Mouse (Mus musculus) duodenum, adult 2 months (tissue): Measurements from ENCODE around the gene Rbm8a. TPM values are rescaled to one million over a fixed set of nuclear protein-coding genes. Genes with fewer than 3 reads are reported as not detected.

Experiments used
- polyA plus RNA-seq: library from polyadenylated mRNA; depleted of rRNA; stranded (reverse); fragments of >200 nt; gene quantifications from 2 replicates; pipeline ENCODE4 v1.2.3, GENCODE M21; 2012; ENCODE audit warnings: low replicate concordance; rRNA removed

Rbm8a gene
- 2.2 and 2.3 TPM in 2 replicates for polyA plus RNA-seq

DNA sequence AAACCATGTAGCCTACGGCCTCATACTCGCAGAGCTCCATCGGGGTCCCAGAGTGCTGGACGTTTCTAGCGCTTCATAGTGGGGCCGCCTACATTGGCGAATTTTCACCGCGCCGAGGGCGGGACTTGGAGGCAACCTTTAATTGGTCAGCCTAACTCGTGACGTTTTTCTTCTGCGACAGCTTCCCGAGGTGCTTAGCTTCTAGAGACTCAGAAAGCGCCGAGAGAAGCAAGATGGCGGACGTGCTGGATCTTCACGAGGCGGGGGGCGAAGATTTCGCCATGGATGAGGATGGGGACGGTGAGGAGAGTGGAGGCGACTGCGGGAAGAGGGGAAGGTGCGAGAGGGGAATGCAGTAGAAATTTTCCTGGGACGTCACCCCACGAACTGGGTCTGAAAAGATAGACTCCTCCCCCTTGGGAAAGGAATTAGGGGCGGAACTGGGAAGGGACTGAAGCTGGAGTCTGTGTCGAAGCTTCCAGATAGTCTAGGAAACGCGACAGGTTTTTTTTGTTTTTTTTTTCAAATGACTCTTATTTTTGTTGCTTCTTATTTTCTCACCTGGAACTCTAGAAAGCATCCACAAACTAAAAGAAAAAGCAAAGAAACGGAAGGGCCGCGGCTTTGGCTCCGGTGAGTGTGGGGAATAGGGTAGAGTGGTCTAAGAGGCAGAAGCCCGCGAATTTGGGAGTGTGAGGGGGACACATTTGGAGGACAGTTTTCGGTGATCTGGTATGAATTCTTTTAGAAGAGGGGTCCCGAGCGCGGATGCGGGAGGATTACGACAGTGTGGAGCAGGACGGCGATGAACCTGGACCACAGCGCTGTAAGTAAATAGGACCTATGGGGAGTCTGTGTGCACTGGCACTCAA is at the start of gene Rbm8a:
TSS of gene Rbm8a (plus strand) at position 205 of the 872 bp plus-strand sequence.

DNA sequence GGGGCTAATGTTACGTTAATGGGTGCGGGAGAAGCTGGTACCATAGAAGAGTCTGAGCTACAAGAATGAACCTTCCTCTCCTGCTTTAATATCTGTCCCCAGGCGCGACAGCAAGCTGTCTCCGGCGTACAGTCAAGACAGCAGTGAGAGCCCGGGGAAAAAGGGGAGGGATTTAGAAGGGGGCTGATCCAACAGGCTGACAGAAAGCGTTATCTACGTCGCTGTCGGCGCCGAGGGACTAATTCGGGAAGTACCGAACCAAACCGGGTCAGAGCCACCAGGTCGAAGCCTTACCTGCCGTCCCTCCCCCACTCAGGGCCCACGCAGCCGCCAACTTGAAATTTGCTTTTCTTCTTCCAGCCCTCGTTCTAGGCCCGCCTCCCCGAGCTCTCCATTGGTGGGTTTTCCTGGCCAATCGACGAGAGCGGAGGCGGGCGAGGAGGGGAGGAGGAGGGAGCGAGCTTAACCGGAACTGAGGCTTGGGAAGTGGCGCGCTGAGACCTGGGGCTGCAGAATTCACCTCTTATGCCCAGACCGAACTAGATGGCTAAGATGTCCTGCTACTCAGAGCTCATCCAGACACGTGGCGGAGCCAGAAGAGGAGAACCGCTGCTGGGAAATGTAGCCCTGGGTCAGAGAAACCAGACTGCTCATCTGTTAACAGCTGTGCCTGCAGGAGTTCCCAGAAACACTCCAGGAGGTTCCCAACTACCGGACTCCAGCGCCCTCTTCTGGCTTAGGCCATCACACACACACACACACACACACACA is 35.8 kb upstream of the Rbm8a start, which contains the start of gene Polr3gl:
TSS of gene Polr3gl (minus strand) at position 392 of the 771 bp plus-strand sequence.

DNA sequence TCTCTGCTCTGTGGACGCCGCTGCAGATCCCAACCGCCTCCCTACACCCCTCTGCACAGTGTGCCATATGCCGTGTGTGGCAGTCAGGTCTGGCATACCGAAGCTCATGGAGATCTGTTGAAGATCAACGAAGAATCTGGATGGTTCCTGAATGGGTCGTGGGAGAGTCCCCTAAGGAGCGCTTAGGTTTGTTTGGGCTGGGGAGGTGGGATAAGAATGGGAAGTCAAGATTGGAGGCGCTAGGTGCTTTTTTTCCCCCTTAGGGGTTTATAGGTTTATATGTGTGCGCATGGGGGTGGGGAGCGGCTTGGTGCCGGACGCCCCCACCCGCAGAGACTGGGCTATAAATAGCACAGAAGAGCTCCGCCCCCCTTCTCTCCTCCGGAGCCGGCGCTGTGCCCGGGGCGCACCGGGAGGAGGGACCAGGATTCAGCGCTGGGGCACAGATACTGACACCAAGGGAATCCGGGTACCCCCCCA is 33.5 kb upstream of the Rbm8a start, which contains the start of gene Ankrd34a:
TSS of gene Ankrd34a (plus strand) at position 409 of the 480 bp plus-strand sequence.

DNA sequence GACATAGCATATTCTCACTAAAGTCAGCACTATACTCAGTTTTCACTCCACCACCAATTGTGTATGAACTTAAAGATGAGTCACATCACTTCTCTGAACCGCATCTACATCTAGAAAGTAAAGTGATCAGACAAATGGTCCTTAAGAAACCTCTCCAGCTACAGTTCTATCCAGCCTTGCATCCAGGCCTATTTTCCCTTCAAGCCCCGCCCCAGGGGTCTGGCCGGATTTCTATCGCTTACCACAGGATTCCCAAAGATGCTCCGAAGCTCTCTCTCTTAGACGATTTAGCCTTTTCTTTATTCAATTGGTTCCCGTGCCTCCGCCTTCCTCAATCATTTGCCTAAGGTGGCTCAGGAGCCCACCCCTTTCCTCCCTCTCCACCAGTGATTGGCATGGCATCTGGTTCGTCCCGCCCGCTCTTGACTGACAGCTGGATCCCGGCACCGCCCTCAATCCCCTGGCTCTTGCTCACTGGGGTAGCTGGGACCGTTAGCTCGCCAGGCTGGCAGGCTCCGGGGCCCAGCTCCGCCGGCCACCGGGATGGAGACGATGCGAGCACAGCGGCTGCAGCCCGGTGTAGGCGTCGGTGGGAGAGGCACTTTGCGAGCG is 29.0 kb upstream of the Rbm8a start, which contains the start of gene Lix1l:
TSS of gene Lix1l (plus strand) at position 511 of the 612 bp plus-strand sequence.

DNA sequence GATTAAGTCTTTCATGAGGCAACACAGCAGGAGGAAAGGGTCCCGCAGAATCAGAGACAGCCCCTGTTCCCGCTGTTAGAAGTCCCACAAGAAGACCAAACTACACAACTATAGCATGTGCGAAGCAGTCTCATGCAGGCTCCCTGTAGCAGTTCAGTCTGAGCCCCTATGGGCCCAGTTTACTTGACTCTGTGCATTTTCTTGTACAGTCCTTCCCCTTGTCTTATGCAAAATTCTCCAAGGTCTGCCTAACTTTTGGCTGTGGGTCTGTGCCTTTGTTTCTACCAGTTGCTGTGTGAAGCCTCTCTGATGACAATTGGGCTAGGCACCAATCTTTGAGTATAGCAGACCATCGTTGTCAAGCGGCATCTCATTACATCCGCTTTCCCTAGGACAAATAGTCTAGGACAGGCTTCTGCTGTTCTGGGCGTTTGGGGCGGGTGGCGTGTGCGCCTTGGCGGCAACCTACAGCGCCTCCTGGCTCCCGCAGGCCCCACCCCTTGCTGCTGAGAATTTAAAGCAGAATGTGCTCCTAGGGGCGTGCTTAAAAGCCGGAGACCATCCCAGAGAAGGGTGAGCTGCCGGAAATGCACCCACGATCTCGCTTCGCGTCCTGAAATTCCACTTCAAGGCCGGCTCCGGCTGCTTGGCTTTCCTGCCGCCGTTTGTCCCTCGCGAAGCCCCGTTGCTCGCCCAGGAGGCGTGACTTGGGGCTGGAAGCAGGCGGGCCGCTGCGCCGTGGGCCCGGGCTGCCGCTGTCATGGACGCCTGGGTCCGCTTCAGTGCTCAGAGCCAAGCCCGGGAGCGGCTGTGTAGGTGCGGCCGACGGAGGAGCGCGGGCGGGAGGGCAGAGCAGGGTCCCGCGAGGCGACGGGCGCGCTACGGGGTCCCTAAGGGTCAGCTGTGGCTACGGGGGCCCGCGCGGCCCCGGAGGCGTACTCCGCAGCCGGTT is 5.5 kb downstream of the Rbm8a start, which contains the start of the genes Pex11b and Gm42957:
TSS of gene Pex11b (plus strand) at position 449 of the 952 bp plus-strand sequence.
TSS of gene Gm42957 (plus strand) at position 547 of the 952 bp plus-strand sequence.

DNA sequence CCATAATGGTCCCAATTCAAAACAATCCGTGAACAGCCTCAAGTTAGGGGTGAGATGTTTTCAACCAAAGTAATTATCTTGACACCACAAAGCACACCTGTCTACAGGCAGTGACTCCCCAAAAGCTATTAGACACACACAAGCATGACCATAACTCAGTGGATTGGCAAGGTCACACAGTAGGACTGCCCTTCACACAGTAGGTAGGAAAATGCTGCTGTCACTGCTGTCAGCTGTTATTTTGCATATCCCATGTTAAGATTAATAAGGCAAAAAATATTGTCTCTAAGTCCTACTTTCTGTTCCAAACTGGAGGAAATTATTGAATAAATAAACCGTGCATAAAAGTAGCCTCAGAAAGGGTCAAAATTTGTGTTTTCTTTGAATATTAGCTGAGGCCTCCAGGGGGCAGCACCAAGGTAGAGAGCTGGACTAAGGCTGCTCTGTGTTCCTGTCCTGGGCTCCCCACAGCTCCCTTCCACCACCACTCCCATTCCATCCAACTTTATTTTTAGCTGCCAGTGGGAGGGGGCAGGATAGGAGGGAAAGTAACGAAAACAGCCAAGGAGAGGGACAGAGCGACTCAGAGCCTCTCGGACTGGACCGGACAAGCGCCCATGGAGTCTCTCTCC is 15.4 kb downstream of the Rbm8a start, which contains the start of gene Itga10:
TSS of gene Itga10 (plus strand) at position 567 of the 632 bp plus-strand sequence.

DNA sequence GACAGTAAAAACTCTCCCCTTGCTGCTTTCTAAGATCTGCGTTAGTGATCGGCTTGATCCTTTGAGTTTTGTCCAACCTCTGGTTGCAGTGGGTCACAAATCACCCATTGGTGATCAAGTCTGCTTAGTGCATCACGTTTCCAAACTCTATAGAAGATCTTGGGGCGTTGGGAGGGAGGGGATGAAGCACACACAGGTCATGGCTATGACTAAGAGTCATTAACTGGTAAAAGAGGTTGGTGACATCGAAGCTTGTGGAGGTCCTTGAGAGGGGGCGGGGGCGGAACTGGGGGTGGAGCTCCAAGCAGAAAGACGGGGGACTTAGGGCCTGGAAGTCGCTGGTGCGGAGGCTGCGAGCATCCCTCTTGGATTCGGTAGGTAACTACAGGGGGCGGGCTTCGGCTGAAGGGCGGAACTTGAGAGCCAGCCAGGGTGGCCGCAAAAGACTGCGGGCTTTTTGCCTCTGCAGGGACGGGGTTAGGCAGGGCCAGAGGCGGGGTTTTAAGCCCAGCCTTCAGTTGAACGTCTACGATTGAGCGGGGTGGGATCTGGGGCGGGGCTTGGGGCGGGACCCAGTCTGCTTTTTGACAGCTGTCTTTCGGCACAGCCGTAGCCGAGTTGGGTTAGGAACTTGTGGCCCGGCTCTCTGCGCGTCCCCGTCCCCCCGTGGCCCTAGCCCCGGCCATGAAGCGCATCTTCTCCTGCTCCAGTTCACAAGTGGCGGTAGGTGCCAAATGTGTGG is 40.2 kb downstream of the Rbm8a start, which contains the start of gene Ankrd35:
TSS of gene Ankrd35 (plus strand) at position 405 of the 742 bp plus-strand sequence.

Other genes with a start within 250 kb of the Rbm8a start
- gene BC107364, start 177.6 kb upstream of the Rbm8a start, polyA plus RNA-seq: not detected in 2 replicates
- 0.09 TPM in 1 of 2 replicates, not detected in the other for gene Hfe2, start 104.8 kb upstream of the Rbm8a start, polyA plus RNA-seq
- gene Txnip, start 72.0 kb upstream of the Rbm8a start, polyA plus RNA-seq: 252 and 270 TPM in 2 replicates
- not detected in 2 replicates for gene Gm16253, start 52.9 kb upstream of the Rbm8a start, polyA plus RNA-seq
- 6.9 and 7.5 TPM in 2 replicates for gene Polr3gl, start 35.8 kb upstream of the Rbm8a start, polyA plus RNA-seq
- 0.27 and 0.53 TPM in 2 replicates for gene Ankrd34a, start 33.3 kb upstream of the Rbm8a start, polyA plus RNA-seq
- gene Lix1l, start 28.8 kb upstream of the Rbm8a start, polyA plus RNA-seq: 3.6 and 5.3 TPM in 2 replicates
- gene Pex11b, start 5.4 kb downstream of the Rbm8a start, polyA plus RNA-seq: 15.2 and 21.5 TPM in 2 replicates
- gene Gm42957, start 5.5 kb downstream of the Rbm8a start, polyA plus RNA-seq: not detected in 2 replicates
- gene Itga10, start 15.7 kb downstream of the Rbm8a start, polyA plus RNA-seq: 0.72 and 0.88 TPM in 2 replicates
- 0.14 and 0.71 TPM in 2 replicates for gene Ankrd35, start 40.2 kb downstream of the Rbm8a start, polyA plus RNA-seq
- 15.4 and 22.8 TPM in 2 replicates for gene Pias3, start 66.5 kb downstream of the Rbm8a start, polyA plus RNA-seq
- gene Nudt17, start 78.6 kb downstream of the Rbm8a start, polyA plus RNA-seq: 2.1 and 2.7 TPM in 2 replicates
- gene Polr3c, start 97.7 kb downstream of the Rbm8a start, polyA plus RNA-seq: 27.8 and 31.3 TPM in 2 replicates
- gene Rnf115, start 97.7 kb downstream of the Rbm8a start, polyA plus RNA-seq: 8.6 and 9.7 TPM in 2 replicates
- 8.1 and 38.9 TPM in 2 replicates for gene Pdzk1, start 199.4 kb downstream of the Rbm8a start, polyA plus RNA-seq
- 0.33 and 1.5 TPM in 2 replicates for gene Cd160, start 199.4 kb downstream of the Rbm8a start, polyA plus RNA-seq